Mouse (Mus musculus) urinary bladder, adult 2 months (tissue): ENCODE measurements around the gene Ninj2. TPM values are rescaled to one million over a fixed set of nuclear protein-coding genes. Genes with fewer than 3 reads are reported as not detected.

Source experiments
- DNase-seq: peaks from one replicate; pipeline ENCODE4 v3.0.0; 2022; ENCODE audit warnings: low spot score
- polyA plus RNA-seq: library from polyadenylated mRNA; depleted of rRNA; stranded (reverse); fragments of >200 nt; gene quantifications from 2 replicates; pipeline ENCODE4 v1.2.3, GENCODE M21; 2012

Ninj2 gene
- polyA plus RNA-seq, 1 experiment: 0.10 TPM

DNA sequence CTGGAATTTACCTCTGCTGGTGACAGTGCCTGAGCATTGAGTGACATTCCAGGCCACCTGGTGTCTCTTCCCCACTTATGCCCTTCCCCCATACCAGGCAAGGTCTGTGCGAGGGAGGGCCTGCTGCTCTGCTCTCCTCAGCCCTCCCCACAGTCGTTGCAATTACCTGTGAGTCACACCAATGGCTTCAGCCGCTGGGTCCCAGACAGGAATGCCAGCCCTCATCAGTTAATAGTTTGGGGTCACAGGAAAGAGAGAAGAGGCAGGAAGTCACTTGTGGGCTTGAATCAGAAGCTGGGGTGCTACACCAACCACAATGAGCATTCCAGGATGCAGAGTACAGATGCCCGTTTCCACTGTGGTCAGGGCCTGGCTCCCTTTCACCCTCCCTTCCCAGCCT lies 41.6 kb downstream of the Ninj2 start:
- DNase-seq: no peak

GRCm38 (mm10) chr6:120145439-120145838 lies 52.3 kb downstream of the Ninj2 start:
- no peak for DNase-seq

DNA sequence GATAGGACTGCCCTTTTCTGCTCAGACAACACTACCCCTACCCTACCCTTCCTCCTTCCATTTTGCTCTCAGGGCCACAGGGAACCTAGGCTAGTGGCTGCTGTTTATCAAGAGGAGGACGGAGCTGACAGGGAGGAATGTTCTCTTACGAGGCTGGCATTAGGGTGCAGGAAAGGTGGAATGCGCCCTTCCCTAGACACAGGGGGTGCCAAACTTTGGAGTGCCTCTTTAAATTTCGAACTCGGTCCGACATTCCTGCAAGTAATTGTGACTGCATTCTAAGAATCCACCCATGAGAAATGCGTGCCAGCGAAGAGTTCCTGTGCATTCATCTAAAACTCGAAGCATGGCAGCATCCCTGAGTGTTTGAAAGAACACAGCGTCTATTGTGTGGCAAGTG lies 53.5 kb downstream of the Ninj2 start:
- no peak for DNase-seq

- DNase-seq: no peak
These were observed 54.3 kb downstream of the Ninj2 start for GRCm38 (mm10) chr6:120147411-120147810.

DNA sequence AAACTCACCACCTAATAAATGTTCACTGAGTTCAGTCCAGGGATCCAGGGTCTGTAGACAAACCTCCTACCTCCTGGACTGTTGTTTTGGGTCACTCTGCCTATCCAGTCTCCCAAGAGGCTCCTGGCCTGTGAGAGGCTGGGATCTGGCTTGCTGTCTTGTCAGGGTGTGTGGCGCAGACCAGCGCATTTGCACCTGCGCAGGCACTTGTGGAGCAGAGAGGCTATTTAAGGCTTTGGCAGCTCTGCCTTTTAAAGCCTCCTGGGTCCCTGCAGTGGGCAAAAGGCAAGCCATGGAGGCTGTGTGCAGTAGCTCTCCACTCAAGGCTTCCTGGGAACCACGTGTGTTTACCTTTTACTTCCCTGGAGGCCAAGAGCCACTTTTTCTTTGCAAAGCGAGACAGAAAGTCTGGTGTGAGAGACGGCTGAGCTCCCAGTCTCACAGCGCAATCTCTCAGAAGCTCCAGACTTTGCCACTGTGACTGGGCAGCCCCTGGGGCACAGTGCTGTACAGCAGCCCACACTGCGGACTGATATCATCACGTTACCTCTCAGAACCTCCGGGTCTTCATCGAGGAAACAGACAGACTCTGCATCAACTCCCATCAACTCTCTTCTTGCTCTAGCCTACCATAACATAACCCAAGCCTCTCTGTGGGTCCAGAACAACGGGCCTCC lies 55.7 kb downstream of the Ninj2 start:
- no peak for DNase-seq

GRCm38 (mm10) chr6:120149458-120150120 lies 56.4 kb downstream of the Ninj2 start:
- DNase-seq: no peak

DNA sequence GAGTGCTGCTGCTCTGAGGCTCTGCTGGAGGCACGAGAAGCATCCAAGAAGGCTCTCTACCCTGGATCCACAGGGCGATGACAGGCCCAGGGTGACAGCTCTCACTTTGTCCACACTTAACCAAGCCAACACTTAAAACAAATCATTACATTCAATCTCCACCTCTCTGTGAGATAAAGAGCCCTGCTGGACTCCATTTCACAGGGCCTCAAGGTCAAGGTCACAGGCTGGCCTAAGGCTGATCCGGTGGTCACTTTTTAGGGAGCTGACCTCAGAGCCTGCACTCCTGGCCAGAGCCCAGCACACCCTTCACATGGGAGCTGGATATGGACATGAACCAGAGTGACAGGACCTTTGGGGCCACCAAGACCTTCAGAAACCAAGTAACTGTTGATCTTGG lies 57.1 kb downstream of the Ninj2 start:
- no peak for DNase-seq

GRCm38 (mm10) chr6:120151616-120152053 lies 58.5 kb downstream of the Ninj2 start:
- no peak for DNase-seq

DNA sequence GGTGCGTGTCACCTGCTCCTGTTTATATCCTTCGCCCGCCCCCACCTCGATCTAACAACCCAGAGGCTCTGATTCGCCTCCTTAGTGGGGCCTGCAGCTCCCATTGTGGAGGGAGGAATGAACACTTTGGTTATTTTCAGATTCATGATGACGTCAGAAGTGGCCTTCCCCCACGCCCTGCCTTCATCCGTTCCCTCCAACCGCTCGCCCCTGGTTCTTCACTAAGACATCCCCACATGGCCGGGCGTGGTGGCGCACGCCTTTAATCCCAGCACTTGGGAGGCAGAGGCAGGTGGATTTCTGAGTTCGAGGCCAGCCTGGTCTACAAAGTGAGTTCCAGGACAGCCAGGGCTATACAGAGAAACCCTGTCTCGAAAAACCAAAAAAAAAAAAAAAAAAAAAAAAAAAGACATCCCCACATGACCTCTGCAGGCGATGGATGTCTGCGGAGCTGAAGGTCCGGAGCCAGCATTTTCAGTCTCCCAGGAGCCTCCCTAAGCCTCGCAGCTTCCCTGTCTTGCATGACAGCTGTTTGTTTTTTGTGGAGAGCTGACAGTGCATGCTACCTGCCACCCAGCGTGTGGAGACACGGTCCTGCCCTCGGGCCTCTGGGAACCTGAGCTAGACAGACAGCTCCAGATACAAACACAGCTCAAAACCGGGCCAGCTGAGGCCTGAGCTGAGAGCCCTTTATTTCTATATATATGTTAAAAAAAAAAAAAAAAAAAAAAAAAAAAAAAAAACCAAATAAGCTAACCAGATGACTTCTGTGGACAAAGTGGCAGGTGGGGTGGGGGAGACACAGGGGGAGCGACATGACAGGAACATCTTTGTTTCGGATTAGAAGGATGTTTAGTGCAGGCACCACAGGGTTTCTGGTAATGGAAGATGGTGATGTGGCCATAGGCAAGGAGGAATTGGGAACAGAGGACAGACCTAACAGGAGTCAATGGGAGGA lies 59.9 kb downstream of the Ninj2 start:
- DNase-seq: no peak

GRCm38 (mm10) chr6:120154526-120155309 lies 61.6 kb downstream of the Ninj2 start:
- DNase-seq: no peak

- no peak for DNase-seq
These were observed 62.4 kb downstream of the Ninj2 start for GRCm38 (mm10) chr6:120155510-120155909.

DNA sequence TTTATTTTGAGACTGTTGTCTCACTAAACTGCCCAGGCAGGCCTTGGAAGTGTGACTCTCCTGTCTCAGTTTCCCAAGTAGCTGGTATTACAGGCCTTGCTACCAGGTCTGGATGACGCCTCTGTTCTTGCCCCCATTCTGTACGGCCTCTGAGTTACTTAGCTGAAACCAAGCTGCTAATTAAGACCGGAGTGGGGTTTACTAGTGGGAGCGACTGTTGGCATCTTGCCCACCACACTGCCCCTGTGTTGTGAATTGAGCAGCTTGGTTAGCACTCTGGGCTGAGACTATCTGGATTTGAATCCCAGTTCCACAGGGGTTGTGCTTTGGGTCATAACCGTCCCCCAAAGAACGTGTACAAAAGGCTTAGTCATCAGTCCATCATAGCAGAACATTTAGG lies 64.3 kb downstream of the Ninj2 start:
- no peak for DNase-seq

DNA sequence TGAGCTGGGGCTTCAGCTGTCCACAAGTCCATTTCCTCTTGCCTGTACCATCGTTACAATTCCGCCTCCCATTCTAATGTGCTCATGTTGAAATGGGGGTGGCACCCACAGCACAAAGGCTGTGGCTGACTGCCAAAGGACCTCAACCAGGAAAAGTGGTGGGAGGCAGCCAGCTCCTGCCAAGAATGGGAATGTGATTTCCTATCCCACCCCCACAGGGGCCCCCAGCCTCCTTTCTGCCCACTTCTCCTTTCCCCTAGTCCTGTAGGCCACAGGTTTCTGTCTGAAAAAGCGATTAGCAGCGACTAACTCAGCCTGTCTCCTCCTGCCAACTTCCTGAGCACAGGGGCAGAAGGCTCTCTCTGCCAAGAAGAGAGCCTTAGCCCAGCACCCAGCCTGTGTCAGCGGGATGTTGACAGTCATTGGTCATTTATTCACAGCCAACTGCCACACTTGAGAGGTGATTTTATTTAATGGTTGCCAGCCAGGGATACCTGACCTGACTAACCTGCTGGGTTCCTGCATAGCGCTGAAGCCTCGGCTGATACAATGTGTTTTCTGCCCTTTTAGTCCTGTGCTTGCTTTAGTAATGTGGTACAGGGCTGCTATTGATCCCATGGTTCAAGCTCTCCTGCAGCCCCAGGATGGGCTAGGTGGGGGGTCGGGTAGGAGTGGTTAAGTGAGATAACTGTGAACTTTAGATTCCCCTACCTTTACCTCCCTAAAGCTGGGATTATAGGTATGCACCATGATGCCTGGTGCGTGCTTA lies 66.2 kb downstream of the Ninj2 start:
- no peak for DNase-seq

DNA sequence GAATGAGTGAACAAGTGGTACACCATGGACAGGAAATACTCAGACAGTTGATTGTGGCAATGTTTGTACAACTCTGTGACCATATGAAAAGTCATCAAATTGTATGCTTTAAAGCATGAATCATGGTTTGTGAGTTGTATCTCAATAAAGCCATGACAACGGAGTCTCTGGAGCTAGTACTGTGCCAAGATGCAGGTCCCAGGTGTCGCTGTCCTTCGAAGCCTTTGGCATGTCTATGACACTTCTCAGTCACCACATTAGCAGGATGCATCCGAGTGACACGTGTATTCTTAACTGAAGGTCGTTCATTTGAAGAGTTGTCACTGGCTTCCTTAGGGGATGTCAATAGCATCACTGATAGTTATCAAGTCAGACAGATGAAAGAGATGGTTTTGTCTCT lies 69.8 kb downstream of the Ninj2 start:
- no peak for DNase-seq

- no peak for DNase-seq
These were observed 71.6 kb downstream of the Ninj2 start for GRCm38 (mm10) chr6:120164765-120165164.

GRCm38 (mm10) chr6:120167574-120167973 lies 74.4 kb downstream of the Ninj2 start:
- no peak for DNase-seq

- DNase-seq: no peak
These were observed 79.3 kb downstream of the Ninj2 start for GRCm38 (mm10) chr6:120172294-120173017.

DNA sequence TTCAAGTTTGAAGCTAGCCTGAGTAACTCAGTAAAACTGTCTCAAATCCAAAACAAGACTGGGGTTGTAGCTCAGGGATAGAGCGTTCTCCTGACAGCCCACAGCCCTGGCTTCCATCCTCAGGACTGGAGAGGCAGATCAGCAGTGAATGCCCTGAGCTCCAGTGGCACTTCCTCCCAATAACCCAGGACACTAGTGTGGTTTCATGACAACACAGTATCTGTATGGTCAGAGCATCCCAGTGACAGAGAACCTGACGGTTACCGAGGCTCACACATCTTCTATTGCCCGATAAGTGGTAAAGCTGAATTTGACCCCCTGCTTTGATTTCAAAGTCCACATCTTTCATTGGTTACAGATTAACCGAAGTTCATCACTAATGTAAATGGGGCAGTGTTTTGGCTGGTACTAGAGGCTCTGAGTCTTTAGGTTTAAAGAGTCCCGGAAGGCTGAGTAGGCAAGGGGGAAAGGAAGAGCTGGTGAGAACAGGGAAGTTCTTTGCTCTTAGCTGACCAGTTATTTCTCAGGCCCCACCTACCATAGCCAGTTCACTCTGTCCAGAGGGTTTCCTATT lies 81.0 kb downstream of the Ninj2 start:
- DNase-seq: no peak

GRCm38 (mm10) chr6:120174602-120175115 lies 81.5 kb downstream of the Ninj2 start:
- DNase-seq: no peak

- no peak for DNase-seq
These were observed 82.5 kb downstream of the Ninj2 start for GRCm38 (mm10) chr6:120175650-120176049.
